Mouse (Mus musculus) ES-Bruce4 (cell line): ENCODE data around the gene Kctd2.

Source experiments
- CTCF ChIP-seq: IDR thresholded peaks from one replicate; pipeline ENCODE4 v1.8.1; 2011; ENCODE audit warnings: low read depth, low read length
- POLR2A ChIP-seq: IDR thresholded peaks from one replicate; pipeline ENCODE4 v1.8.1; 2011; ENCODE audit warnings: low read length; ENCODE audit not compliant: insufficient read depth

DNA sequence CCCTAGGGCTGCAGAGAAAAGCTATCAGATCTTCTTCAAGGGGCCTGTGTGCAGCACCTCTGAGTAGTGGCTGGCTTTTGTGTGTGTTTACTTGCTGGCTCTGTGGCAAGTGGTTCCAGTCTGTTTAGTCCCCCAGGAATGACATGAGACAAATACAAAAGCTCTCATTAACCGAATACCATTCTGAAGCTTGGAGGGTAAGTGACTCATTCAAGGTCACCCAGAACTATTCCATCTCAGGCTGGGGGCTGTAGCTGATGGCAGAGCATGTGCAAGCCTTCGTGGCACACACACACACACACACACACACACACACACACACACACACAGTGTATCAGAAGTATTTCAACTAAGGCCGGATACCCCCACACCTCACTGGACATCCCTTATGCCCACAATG is 19.8 kb upstream of the Kctd2 start:
- TF ChIP-seq POLR2A (no peak), CTCF (no peak)
